Mouse (Mus musculus) bone marrow, adult 2 months (tissue): ENCODE data around the gene Ucp3. TPM values are rescaled to one million over a fixed set of nuclear protein-coding genes. Genes with fewer than 3 reads are reported as not detected.
A peak's percentile ranks its signal among the peaks of the same experiment; 100 is the strongest.

Source experiments
- H3K27ac ChIP-seq: fragments of 200-500 bp; 2 replicates; pipeline ENCODE4 v1.5.1; 2012; ENCODE audit warnings: low read depth, mild to moderate bottlenecking, control low read depth, inconsistent platforms, low read length; ENCODE audit not compliant: control insufficient read depth, poor library complexity, insufficient read depth
- H3K4me1 ChIP-seq: fragments of 200-500 bp; 2 replicates; pipeline ENCODE4 v1.6.1; 2011; ENCODE audit warnings: low read length; ENCODE audit not compliant: control insufficient read depth, insufficient read depth
- H3K4me3 ChIP-seq: fragments of 200-500 bp; replicated peaks from 2 replicates; pipeline ENCODE3; 2011; ENCODE audit warnings: mild to moderate bottlenecking, low read depth, low read length, control low read depth; ENCODE audit not compliant: control insufficient read depth
- CTCF ChIP-seq: fragments of 200-500 bp; IDR thresholded peaks from 2 replicates; pipeline ENCODE4 v1.5.1; 2011; ENCODE audit warnings: low read length, control low read depth; ENCODE audit not compliant: control insufficient read depth, insufficient read depth
- POLR2A ChIP-seq: fragments of 200-500 bp; IDR thresholded peaks from 2 replicates; pipeline ENCODE4 v1.6.1; 2011; ENCODE audit warnings: low read depth, mild to moderate bottlenecking, control low read depth, low read length, borderline replicate concordance; ENCODE audit not compliant: control insufficient read depth
- WGBS: fragments of 180-500 bp; shearing (Covaris S2); methylation state at CpG from one replicate; pipeline ENCODE4 v1.1.7; 2018; 5-methylcytosine and 5-hydroxymethylcytosine counted together
- polyA plus RNA-seq: library from polyadenylated mRNA; stranded (reverse); fragments of >200 nt; gene quantifications from 2 replicates; pipeline ENCODE4 v1.2.4, GENCODE M21; 2011; ENCODE audit warnings: low replicate concordance; ENCODE audit not compliant: missing spikeins, insufficient read depth, insufficient read length

The Ucp3 gene
- polyA plus RNA-seq, 1 experiment, result 0.77 TPM

DNA sequence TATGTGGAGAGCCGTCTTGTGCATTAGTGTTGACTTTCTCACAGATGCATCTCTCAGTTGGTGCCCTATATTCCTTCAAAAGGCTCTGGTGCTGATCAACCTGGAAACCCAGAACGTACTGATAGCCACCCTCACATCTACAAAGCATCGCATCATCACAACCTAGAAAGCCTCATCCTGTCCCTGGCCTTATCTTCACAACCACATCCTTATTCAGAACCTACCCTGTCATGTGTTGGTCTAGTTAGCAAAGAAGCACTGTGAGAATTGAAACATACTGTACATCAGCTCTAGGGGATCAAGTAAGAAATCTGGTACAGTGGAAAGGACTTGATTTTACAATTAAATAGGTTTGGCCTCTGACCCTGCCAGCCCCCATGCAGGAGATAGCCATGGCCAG is 23.8 kb upstream of the Ucp3 start:
- Histone ChIP-seq H3K27ac (no peak overlapping the region), H3K4me1 (no peaks in the 10 kb centered on the region; the same call in 1 of the 2 replicates), H3K4me3 (no peak overlapping the region)
- WGBS, result 70% methylated on average over 3 of the region's 3 CpGs
- TF ChIP-seq CTCF (no peak), POLR2A (no peak)

DNA sequence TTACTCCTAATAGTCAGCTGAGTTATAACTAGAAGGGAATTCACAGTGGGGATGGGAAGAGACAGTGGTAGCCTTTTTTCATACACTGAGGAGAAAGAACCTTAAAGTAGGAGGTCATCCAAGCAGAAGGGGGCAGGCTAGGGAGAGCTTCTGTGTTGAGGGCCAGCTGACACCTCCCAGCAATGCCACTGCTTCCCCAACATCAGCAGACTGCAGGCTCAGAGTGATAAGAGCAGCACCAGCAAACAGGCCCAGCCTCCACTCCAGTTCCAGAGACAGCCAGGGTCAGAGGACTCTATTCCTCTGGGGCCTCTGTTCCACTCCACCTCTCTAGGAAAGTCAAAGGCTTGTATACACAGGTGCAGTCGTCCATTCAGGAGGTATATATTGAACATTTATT is 14.6 kb upstream of the Ucp3 start:
- no peak overlapping the region for H3K27ac ChIP-seq
- no peak for TF ChIP-seq CTCF
- no peak for TF ChIP-seq POLR2A
- no peak overlapping the region for H3K4me3 ChIP-seq
- WGBS, result 58% methylated on average over 1 of the region's 1 CpGs
- no peaks in the 10 kb centered on the region; the same call in 1 of the 2 replicates for H3K4me1 ChIP-seq

DNA sequence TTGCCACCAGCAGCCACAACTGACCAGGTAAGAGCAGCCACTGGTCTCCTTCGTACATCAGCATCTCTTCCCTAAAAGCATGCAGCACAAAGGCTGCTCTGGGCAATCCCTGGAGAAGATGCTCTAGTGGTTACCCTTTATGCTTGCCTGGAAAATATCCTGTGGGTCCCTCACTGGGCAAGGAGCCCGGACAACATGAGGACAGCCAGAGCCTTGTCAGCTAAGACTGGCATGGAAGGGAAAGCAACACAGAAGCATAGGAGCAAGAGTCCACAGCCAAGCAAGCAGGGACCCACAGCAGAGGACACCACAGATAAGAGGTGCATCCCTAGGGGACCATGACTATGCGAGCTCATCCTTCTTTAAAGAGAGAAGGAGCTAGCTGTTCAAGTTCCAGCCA is 12.9 kb upstream of the Ucp3 start:
- no peak for TF ChIP-seq POLR2A
- TF ChIP-seq CTCF, result no peak
- Histone ChIP-seq H3K4me3 (no peak overlapping the region), H3K27ac (no peak overlapping the region), H3K4me1 (no peaks in the 10 kb centered on the region; the same call in 1 of the 2 replicates)
- WGBS, result 87% methylated on average over 3 of the region's 3 CpGs

DNA sequence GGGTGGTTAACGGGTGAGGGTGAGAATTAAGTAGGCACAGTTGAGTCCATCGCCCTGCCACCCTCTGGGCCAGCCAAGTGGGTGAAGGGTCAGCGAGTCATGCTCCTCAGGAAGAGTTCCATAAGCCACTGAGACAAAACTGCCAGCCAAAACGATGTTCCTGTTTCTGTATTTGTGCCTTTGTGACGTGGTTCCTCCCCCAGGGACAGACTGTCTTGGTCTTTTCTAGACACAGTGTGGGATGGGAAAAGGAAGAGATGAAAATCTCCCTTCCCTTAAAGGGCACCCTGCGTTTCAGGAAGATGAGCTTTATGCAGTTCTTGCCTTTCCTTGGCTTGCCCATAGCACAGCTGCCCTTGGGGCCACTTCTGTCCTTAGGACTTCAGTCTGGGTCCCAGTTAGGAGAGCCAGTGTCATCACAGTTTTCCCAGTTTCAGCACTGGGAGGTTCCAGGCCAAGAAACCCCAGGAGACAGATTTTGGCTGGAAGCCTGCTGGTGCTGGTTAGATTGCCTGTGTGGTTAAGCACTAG is 11.1 kb upstream of the Ucp3 start:
- Histone ChIP-seq H3K27ac (peak overlapping the region; percentile 59), H3K4me1 (no peaks in the 10 kb centered on the region; the same call in 1 of the 2 replicates), H3K4me3 (no peak overlapping the region)
- 14% methylated on average over 6 of the region's 6 CpGs for WGBS
- no peak for TF ChIP-seq CTCF
- no peak for TF ChIP-seq POLR2A

DNA sequence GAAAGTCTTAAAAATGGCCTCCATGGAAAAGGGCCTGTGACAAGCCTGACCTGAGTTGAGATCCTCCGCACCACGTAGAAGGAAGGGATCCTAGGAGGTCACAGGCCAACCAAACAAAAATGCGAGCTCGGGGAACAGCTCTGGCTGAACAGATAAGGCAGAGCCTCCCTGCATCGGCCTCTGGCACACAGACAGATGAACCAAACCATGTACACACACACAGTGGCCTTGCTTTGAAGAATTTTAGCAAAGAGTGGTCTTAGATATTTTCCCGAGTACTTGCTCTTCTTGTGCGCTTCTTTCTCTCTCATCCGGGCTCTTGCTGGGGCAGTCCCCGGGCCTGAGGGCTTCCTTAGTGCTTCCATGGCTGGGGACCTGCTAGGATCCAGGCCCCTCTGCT is 9.6 kb upstream of the Ucp3 start:
- H3K27ac ChIP-seq, result peak overlapping the region; percentile 89
- no peaks in the 10 kb centered on the region; the same call in 1 of the 2 replicates for H3K4me1 ChIP-seq
- H3K4me3 ChIP-seq, result no peak overlapping the region
- 64% methylated on average over 9 of the region's 9 CpGs for WGBS
- TF ChIP-seq CTCF (no peak), POLR2A (no peak)

DNA sequence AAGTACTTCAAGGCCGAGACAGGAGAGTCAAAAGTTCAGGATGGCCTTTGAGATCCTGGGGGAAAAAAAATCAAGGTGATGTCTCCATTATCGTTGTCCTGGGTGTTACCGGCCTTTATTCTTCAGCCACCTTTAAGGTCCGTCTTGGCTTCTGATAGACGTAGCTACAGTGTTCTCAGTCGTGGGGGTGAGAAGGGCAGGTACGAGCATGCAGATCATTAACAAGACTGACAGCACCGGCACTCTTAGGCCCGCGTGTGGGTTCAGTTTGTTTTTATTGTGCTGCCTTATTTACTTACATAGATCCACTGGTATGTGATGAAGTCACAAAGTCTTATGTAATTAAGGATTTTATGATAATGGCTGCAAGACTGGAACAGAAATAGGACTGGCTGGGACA is 9.0 kb upstream of the Ucp3 start:
- peak overlapping the region; percentile 89; the same call in 1 of the 2 replicates for H3K27ac ChIP-seq
- no peaks in the 10 kb centered on the region; the same call in 1 of the 2 replicates for H3K4me1 ChIP-seq
- no peak for TF ChIP-seq POLR2A
- TF ChIP-seq CTCF, result no peak
- 92% methylated on average over 10 of the region's 10 CpGs for WGBS
- no peak overlapping the region for H3K4me3 ChIP-seq

DNA sequence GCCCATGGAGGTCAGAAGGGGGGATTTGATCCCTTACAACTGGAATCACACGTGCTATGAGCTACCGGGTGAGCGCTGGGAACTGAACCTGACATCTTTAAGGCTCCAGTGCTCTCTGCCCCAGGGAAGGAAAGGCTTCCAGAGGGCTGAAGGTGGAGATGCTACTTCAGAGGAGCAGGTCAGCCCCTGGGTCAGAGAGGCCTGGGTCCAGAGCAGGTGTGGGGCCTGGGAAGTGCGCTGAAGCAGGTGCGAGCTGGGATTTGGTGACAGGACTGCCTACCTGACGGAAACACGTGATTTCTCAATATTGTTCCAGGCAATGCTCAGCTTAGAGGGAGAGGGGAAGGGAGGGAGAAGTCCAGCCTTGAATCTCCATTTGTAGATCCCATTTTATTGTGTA is 8.5 kb upstream of the Ucp3 start:
- H3K27ac ChIP-seq, result peak overlapping the region; percentile 47
- TF ChIP-seq POLR2A (no peak), CTCF (no peak)
- H3K4me3 ChIP-seq, result no peak overlapping the region
- WGBS, result 97% methylated on average over 7 of the region's 7 CpGs
- H3K4me1 ChIP-seq, result no peaks in the 10 kb centered on the region; the same call in 1 of the 2 replicates

DNA sequence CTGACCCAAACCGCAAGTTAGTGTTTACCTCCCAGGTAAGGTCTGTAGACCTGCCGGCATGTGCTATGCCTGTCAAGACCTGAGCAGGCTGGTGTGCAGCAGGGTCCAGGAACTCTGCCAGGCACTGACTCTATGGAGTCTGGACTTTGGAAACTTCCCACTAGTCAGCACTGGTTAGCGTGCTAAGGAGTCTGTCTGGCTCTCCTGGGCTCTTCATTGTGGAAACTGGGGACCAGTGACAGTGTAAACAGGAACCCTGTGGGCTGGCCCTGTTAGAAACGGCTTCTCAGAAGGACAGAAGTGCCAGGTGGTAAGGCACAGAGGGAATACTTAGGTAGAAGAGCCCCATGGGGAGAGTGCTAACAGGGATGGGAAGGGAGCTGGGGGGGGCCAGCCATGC is 7.5 kb upstream of the Ucp3 start:
- Histone ChIP-seq H3K4me3 (peak overlapping the region; percentile 38), H3K27ac (peak overlapping the region; percentile 92)
- WGBS, result 50% methylated on average over 4 of the region's 4 CpGs

More for the DNA sequence above, 7.5 kb upstream of the Ucp3 start:
- TF ChIP-seq CTCF (no peak), POLR2A (no peak)
- H3K4me1 ChIP-seq, result no peaks in the 10 kb centered on the region; the same call in 1 of the 2 replicates
